Mouse (Mus musculus) WW6 (cell line): ENCODE results near the gene Frmd7.

Experiments used
- DNase-seq: peaks from one replicate; pipeline ENCODE4 v3.0.0-alpha.2; 2013; ENCODE audit warnings: low read depth, low spot score

Gene Frmd7

GRCm38 (mm10) chrX:50942610-50943009 is at the start of gene Frmd7:
Gene Frmd7, minus strand, starts transcription at chrX:50942710.
- DNase-seq = no peak

GRCm38 (mm10) chrX:50991324-50991723 is 48.8 kb upstream of the Frmd7 start:
- no peak for DNase-seq

GRCm38 (mm10) chrX:50989940-50990339 is 47.4 kb upstream of the Frmd7 start:
- no peak for DNase-seq

- DNase-seq = no peak
These were observed 46.1 kb upstream of the Frmd7 start for GRCm38 (mm10) chrX:50988581-50988980.

- no peak for DNase-seq
These were observed 35.9 kb upstream of the Frmd7 start for GRCm38 (mm10) chrX:50978428-50978827.

- DNase-seq = no peak
These were observed 29.6 kb upstream of the Frmd7 start for GRCm38 (mm10) chrX:50972145-50972544.

GRCm38 (mm10) chrX:50969907-50970306 is 27.4 kb upstream of the Frmd7 start:
- DNase-seq = no peak

- DNase-seq = no peak
These were observed 25.8 kb upstream of the Frmd7 start for GRCm38 (mm10) chrX:50968157-50968932.

GRCm38 (mm10) chrX:50965157-50965556 is 22.6 kb upstream of the Frmd7 start:
- no peak for DNase-seq

GRCm38 (mm10) chrX:50962955-50963354 is 20.4 kb upstream of the Frmd7 start:
- no peak for DNase-seq

- no peak for DNase-seq
These were observed 6.1 kb upstream of the Frmd7 start for GRCm38 (mm10) chrX:50948633-50949032.

GRCm38 (mm10) chrX:50948116-50948515 is 5.6 kb upstream of the Frmd7 start:
- no peak for DNase-seq

GRCm38 (mm10) chrX:50937117-50937516 is 5.4 kb downstream of the Frmd7 start:
- DNase-seq = no peak

- no peak for DNase-seq
These were observed 12.2 kb downstream of the Frmd7 start for GRCm38 (mm10) chrX:50930309-50930708.

GRCm38 (mm10) chrX:50926893-50927545 is 15.5 kb downstream of the Frmd7 start:
- no peak for DNase-seq

- DNase-seq = peak; percentile 14
These were observed 17.7 kb downstream of the Frmd7 start for GRCm38 (mm10) chrX:50924629-50925364.

- no peak for DNase-seq
These were observed 23.8 kb downstream of the Frmd7 start for GRCm38 (mm10) chrX:50918754-50919153.

GRCm38 (mm10) chrX:50917389-50917788 is 25.1 kb downstream of the Frmd7 start:
- no peak for DNase-seq

- no peak for DNase-seq
These were observed 32.6 kb downstream of the Frmd7 start for GRCm38 (mm10) chrX:50909915-50910314.

- DNase-seq = no peak
These were observed 39.0 kb downstream of the Frmd7 start for GRCm38 (mm10) chrX:50903497-50903896.

- DNase-seq = no peak
These were observed 54.5 kb downstream of the Frmd7 start for GRCm38 (mm10) chrX:50887999-50888398.

GRCm38 (mm10) chrX:50874246-50875002 is 68.1 kb downstream of the Frmd7 start:
- no peak for DNase-seq
